Mouse (Mus musculus): ENCODE measurements around the gene Kcnq1. TPM values are rescaled to one million over a fixed set of nuclear protein-coding genes. Genes with fewer than 3 reads are reported as not detected.
A peak's percentile ranks its signal among the peaks of the same experiment; 100 is the strongest.

Gene Kcnq1
- total and polyA plus RNA-seq, 2 experiments from 2014 or later, result 1.00 to 2.0 TPM

DNA sequence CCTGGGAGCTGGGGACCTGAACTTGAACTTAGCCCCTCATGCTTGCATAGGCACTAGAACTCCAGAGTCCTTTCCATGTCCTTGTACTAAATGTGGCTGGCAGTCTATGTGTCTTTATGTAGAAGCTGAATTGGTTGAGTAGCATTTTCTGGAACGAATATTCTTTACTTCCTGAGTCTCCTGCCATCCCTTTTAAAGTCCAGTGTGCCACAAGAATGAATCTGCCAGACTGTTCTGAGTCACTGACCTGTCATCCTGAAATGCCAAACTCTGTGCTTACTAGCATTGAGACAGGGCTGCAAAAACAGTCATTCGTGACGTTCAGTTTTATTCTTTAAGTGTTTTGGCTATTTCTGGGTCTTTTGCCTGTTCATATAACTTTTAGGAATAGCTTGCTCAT, 55.9 kb downstream of the Kcnq1 start:
- H3K9ac ChIP-seq, result no peak overlapping the region
- H3K36me3 ChIP-seq (ENCODE audit: insufficient read depth), result no peaks in the 10 kb centered on the region
- H3K9me3 ChIP-seq (ENCODE audit: low read length), result no peaks in the 10 kb centered on the region
- H3K4me3 ChIP-seq (ENCODE audit: low read depth, low read length), result no peak overlapping the region
- H3K4me1 ChIP-seq (ENCODE audit: insufficient read depth), result no peaks in the 10 kb centered on the region
- no peak overlapping the region for H3K4me2 ChIP-seq (ENCODE audit: low read depth)
- WGBS, result 77% methylated on average over 3 of the region's 3 CpGs
- no peak for TF ChIP-seq CTCF (IDR thresholded peaks at IDR 0.05; ENCODE audit: low read depth)
- H3K27me3 ChIP-seq (ENCODE audit: insufficient read depth, low read length), result no peaks in the 10 kb centered on the region; the same call in 1 of the 2 replicates
- no peak overlapping the region for H3K27ac ChIP-seq (ENCODE audit: low read depth, low read length)
- DNase-seq (no peak), ATAC-seq (no peak)

GRCm38 (mm10) chr7:143164074-143164473, 57.9 kb downstream of the Kcnq1 start:
- Histone ChIP-seq H3K9me3 (ENCODE audit: low read length) (no peaks in the 10 kb centered on the region), H3K4me1 (ENCODE audit: insufficient read depth) (no peaks in the 10 kb centered on the region), H3K9ac (no peak overlapping the region), H3K4me2 (ENCODE audit: low read depth) (no peak overlapping the region), H3K27ac (ENCODE audit: low read depth, low read length) (no peak overlapping the region), H3K36me3 (ENCODE audit: insufficient read depth) (no peaks in the 10 kb centered on the region), H3K27me3 (ENCODE audit: insufficient read depth, low read length) (no peaks in the 10 kb centered on the region), H3K4me3 (ENCODE audit: low read depth, low read length) (no peak overlapping the region)
- no peak for DNase-seq
- ATAC-seq, result no peak
- TF ChIP-seq CTCF (IDR thresholded peaks at IDR 0.05; ENCODE audit: low read depth), result no peak

DNA sequence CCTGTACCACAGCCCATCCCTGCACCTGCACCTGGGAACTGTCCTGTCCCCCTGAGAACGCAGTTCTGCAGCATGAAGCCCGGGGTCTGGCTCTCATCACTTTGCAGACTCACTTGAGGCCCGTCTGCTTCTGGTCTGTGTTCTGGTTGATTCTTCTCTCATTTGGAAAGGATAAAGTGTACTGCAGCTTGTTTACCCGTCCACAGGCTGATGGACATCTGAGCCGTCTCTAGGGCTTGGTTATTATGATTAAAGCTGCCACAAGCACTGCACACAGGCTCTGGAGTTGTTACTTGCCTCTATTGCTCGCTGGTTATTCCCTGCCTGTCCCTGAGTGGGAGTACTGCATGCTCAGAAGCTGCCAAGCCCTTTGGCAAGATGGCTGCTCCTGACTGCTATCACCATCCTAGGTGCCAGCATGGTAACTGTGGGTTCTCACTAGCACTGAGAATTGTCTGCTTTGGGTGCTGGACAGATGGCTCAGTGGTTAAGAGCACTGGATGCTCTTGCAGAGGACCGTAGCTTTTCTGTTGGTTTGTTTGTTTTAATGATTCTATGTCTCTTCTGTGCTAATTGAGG, 59.6 kb downstream of the Kcnq1 start:
- Histone ChIP-seq H3K27ac (ENCODE audit: low read depth, low read length) (no peak overlapping the region), H3K4me3 (ENCODE audit: low read depth, low read length) (no peak overlapping the region), H3K4me1 (ENCODE audit: insufficient read depth) (no peaks in the 10 kb centered on the region), H3K36me3 (ENCODE audit: insufficient read depth) (no peaks in the 10 kb centered on the region), H3K9me3 (ENCODE audit: low read length) (no peaks in the 10 kb centered on the region), H3K27me3 (ENCODE audit: insufficient read depth, low read length) (no peaks in the 10 kb centered on the region), H3K9ac (no peak overlapping the region), H3K4me2 (ENCODE audit: low read depth) (no peak overlapping the region)
- DNase-seq (no peak), ATAC-seq (no peak)
- 76% methylated on average over 7 of the region's 7 CpGs for WGBS
- no peak for TF ChIP-seq CTCF (IDR thresholded peaks at IDR 0.05; ENCODE audit: low read depth)

DNA sequence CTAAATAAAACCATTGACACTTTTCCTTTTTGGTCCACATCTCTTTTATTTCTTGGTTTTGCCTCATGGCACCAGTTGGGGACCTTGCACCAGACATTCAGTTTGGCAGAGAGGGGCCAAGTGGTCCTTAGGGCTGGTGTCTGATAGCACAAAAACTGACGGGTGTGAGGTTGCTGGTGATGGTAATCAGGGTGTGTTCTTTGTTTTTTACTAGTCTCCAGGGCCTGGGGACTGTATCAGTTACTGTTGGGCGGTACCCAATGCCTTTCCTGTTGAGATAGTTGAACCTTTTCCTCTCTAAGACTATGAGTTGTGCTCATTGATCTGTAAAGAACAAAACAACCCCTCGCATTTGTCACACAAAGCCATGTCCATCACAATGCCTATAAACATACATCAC, 61.1 kb downstream of the Kcnq1 start:
- H3K36me3 ChIP-seq (ENCODE audit: insufficient read depth), result no peaks in the 10 kb centered on the region
- no peaks in the 10 kb centered on the region; the same call in 1 of the 2 replicates for H3K27me3 ChIP-seq (ENCODE audit: insufficient read depth, low read length)
- no peak overlapping the region for H3K9ac ChIP-seq
- H3K4me2 ChIP-seq (ENCODE audit: low read depth), result no peak overlapping the region
- no peaks in the 10 kb centered on the region for H3K4me1 ChIP-seq (ENCODE audit: insufficient read depth)
- H3K4me3 ChIP-seq (ENCODE audit: low read depth, low read length), result no peak overlapping the region
- no peak overlapping the region for H3K27ac ChIP-seq (ENCODE audit: low read depth, low read length)
- no peak for DNase-seq
- no peak for TF ChIP-seq CTCF (IDR thresholded peaks at IDR 0.05; ENCODE audit: low read depth)
- H3K9me3 ChIP-seq (ENCODE audit: low read length), result no peaks in the 10 kb centered on the region
- WGBS, result 85% methylated on average over 3 of the region's 3 CpGs
- no peak for ATAC-seq

DNA sequence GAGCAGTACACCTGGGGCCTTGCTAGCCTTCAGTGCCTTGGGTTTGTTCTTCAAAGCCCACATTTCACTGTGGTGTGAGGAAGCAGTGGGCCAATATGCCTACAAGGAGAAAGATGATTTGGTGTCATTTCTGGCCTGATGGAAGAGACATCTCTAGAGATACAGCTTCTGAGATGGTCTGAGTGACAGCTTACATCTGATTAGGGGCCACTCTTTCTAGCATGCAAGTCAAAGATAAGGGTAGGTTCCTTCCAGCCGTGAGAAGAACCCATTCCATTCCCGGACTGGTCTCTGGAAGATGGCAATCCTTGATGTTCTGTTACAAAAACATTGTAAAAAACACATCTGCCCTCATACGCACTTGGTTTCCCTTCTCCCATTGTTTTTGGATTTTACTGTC, 63.2 kb downstream of the Kcnq1 start:
- Histone ChIP-seq H3K9ac (no peak overlapping the region), H3K9me3 (ENCODE audit: low read length) (no peaks in the 10 kb centered on the region), H3K27me3 (ENCODE audit: insufficient read depth, low read length) (no peaks in the 10 kb centered on the region; the same call in 1 of the 2 replicates), H3K4me2 (ENCODE audit: low read depth) (no peak overlapping the region), H3K4me3 (ENCODE audit: low read depth, low read length) (no peak overlapping the region), H3K36me3 (ENCODE audit: insufficient read depth) (no peaks in the 10 kb centered on the region), H3K27ac (ENCODE audit: low read depth, low read length) (no peak overlapping the region), H3K4me1 (ENCODE audit: insufficient read depth) (no peaks in the 10 kb centered on the region)
- TF ChIP-seq CTCF (IDR thresholded peaks at IDR 0.05; ENCODE audit: low read depth), result no peak
- WGBS, result 94% methylated on average over 3 of the region's 3 CpGs
- no peak for ATAC-seq
- DNase-seq, result no peak

DNA sequence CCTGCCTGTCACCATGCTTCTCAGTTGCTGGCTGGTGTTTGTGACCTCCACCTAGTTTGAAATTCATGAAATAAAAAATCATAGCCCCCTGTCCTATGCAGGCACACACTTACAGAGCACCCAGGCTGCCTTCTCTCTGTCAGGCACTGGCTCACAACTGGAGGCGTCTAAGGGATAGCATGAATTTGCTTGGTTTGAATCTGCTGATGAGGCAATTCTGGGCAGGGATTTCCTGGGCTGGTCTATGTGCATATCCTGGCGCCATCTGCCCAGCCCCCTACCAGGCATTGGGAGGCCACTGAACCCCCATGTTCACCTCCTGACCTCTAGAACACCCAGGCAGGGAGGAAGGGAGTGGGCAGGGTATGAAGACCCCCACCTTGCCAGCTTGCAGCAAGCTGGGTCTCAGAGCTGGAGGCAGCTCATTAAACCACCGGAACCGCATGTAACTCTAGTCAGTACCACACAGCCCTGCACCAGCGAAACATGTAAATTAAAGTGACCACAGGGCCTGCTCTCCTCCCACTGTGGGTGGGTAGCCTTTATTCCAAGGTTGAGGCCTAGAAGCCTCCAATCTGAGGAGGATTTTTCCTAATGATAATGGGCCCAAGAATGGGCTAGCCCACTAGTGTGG, 66.9 kb downstream of the Kcnq1 start:
- DNase-seq (no peak), ATAC-seq (no peak)
- Histone ChIP-seq H3K4me1 (ENCODE audit: insufficient read depth) (no peaks in the 10 kb centered on the region), H3K27ac (ENCODE audit: low read depth, low read length) (no peak overlapping the region), H3K4me2 (ENCODE audit: low read depth) (no peak overlapping the region), H3K9me3 (ENCODE audit: low read length) (no peaks in the 10 kb centered on the region), H3K27me3 (ENCODE audit: insufficient read depth, low read length) (no peaks in the 10 kb centered on the region; the same call in 1 of the 2 replicates), H3K4me3 (ENCODE audit: low read depth, low read length) (no peak overlapping the region), H3K9ac (no peak overlapping the region), H3K36me3 (ENCODE audit: insufficient read depth) (no peaks in the 10 kb centered on the region)
- 86% methylated on average over 5 of the region's 5 CpGs for WGBS
- TF ChIP-seq CTCF (IDR thresholded peaks at IDR 0.05; ENCODE audit: low read depth), result no peak

GRCm38 (mm10) chr7:143174633-143175032, 68.5 kb downstream of the Kcnq1 start:
- Histone ChIP-seq H3K4me1 (ENCODE audit: insufficient read depth) (no peaks in the 10 kb centered on the region), H3K9me3 (ENCODE audit: low read length) (no peaks in the 10 kb centered on the region), H3K27me3 (ENCODE audit: insufficient read depth, low read length) (no peaks in the 10 kb centered on the region; the same call in 1 of the 2 replicates), H3K27ac (ENCODE audit: low read depth, low read length) (no peak overlapping the region), H3K9ac (no peak overlapping the region), H3K4me3 (ENCODE audit: low read depth, low read length) (no peak overlapping the region), H3K4me2 (ENCODE audit: low read depth) (no peak overlapping the region), H3K36me3 (ENCODE audit: insufficient read depth) (no peaks in the 10 kb centered on the region)
- 31% methylated on average over 6 of the region's 6 CpGs for WGBS
- ATAC-seq (peak; percentile 27; the same call in 1 of the 2 replicates), DNase-seq (no peak)
- TF ChIP-seq CTCF (IDR thresholded peaks at IDR 0.05; ENCODE audit: low read depth), result no peak
